Mouse (Mus musculus) monocyte, adult 2 months (primary cell): ENCODE data around the gene Grasp.

Experiments
- DNase-seq, 2 experiments: peaks; one replicate each; pipeline ENCODE4 v3.0.0; 2022; ENCODE audit warnings: low spot score in 2 of 2, low read depth in 1 of 2

Grasp gene

GRCm38 (mm10) chr15:101224006-101224906, at the start of gene Grasp:
Gene Grasp (plus strand): TSS chr15:101224188.
- peak in 1 of 2 experiments; percentile 72 for DNase-seq

DNA sequence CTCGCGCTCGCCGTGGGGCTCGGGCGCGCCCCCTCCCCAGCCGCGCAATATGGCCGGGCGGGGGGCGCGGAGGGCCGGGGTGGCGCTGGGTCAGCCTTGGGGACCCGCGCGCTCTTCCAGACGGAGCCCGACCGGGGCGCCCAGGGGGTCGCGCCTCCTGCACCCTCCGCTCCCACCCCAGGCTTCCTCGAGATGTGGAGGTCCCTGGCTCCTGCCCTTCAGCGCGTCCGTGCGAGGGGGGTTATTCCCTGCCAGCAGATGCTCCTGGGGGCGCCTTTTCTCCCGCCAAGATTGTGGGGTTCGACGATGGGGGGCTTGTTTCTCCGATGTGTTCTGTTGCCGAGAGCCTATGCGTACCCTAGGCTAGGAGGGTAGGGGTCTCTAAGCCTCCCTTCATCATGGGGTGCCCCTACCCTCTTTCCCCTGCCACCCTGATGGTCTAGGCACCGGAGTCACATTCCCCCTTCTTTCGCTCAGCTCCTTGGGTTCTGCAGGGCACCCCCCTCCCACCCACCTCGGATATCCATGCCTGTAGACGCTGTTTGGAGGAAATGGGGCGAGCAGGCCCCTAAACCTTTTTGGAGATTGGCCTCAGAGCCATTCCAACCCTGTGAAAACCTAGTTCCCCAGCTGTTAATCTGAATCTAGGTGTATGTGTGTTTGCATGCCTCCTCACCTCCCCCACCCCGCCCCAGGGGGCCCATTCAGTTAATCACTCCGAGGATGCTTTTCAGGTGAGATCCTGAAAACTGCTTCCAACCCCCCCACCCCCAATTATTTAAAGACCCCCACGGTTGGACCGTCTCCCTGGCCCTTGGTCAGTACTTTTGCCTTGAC, 49.5 kb upstream of the Grasp start:
- DNase-seq = no peak

DNA sequence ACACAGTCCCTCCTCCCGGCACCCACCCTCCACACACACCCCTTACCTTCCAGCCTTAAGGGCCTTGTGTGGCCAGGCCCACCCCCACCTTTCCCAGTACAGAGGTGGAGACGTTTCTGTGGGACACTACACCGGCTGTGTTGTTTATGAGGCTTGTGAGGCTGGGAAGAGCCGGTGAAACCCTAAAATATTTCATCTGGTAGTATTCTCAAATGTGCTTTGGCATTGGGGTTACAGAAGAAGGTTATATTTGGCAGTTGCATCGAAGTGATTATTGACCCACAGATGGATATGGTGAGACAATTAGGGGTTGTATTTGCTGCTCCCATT, 48.9 kb upstream of the Grasp start:
- no peak for DNase-seq

DNA sequence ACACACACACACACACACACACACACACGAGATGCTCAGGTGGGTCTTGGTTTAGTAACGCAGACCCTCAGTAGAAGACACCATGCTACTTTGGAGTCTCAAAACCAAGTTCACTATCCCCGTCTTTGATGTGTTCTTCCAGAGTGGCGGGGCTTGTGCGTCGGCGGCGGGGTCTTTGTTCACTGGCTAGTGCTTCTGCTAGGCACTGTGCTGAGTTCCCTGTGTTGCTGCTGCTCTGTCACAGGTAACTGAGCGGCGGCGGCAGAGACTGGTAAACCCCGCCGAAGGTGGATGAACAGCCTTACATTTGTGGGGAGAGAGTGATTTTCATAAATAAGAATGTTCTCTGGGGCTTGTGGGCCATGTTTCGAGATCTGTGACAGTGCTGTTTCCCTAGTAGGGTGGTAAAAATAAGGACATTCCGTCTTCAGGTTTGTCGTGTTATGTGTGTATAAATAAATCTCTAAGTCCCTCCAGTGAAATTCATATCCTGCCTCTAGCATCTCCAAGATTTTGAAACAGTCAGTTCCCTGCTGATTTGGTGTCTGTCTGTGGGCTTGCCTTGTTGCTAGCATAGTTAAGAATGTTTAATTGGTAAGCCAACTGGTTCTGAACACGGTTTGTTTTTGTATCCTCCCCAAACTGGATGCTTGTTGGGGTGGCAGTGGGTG, 48.2 kb upstream of the Grasp start:
- no peak for DNase-seq

- DNase-seq = no peak
These were observed 47.7 kb upstream of the Grasp start for GRCm38 (mm10) chr15:101176284-101176680.

DNA sequence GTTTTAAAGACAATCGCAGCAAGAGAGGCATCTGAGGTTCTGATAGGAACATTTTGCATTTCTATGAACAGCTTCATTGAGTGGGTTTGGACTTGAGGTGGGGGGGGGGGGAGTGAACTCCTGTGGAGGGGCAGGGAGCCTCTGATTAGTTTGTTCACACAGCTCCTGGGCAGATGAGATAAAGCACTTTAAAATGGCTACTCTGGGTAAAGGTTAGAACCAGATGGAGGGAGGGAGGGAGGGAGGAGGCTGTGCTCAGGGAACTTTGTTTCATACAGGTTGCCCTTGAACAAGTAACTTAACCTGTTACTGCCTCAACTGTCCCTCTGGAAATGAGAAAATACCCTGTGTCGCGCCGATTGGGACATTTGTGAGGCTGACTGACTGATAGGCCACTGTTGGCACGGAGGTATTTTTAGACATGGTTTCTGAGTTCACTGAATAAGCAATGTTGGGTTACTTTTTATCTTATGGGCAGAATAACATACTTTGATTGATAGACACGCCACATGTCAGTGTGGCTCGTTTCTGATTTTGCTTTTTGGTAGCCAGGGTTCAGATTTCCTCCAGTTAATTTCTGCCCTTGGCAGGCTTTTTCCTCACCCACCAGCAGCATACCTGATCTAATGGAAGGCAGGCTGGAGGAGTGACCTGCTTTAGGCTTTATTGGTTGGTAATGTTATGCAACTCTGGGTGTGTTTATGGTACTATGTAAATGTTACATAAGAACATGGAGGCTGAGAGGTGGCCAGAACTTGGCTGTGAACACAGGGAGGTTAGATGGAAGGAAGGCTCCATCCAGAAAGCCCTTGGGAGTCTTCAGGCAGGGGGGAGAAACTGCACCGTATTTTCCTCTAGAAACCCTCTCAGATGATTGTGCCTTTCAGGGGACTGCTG, 46.9 kb upstream of the Grasp start:
- no peak for DNase-seq

- DNase-seq = no peak
These were observed 43.5 kb upstream of the Grasp start for GRCm38 (mm10) chr15:101180363-101181105.

- DNase-seq = no peak
These were observed 42.9 kb upstream of the Grasp start for GRCm38 (mm10) chr15:101181106-101181466.

- no peak for DNase-seq
These were observed 42.5 kb upstream of the Grasp start for GRCm38 (mm10) chr15:101181500-101181899.

DNA sequence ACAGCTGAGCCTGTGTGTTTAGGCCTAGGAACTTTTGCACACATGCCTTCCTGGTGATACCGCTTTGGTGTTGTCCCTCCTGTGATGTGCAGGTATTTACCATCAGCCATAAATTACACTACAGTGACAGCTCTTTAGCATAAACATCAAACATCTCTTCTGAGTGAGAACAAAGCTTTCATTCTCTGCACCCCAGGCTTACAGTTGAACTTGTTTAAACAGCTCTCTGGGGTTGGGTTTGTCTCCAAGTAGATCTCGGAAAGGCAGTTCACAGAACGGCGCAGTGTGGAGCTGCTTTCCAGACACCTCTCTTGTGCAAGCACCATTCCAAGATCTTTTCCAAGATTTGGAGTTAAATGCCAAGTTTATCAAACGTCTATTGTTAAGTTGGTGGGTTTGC, 41.3 kb upstream of the Grasp start:
- no peak for DNase-seq

- DNase-seq = no peak
These were observed 39.7 kb upstream of the Grasp start for GRCm38 (mm10) chr15:101184300-101184699.

- DNase-seq = no peak
These were observed 38.4 kb upstream of the Grasp start for GRCm38 (mm10) chr15:101185549-101185948.

DNA sequence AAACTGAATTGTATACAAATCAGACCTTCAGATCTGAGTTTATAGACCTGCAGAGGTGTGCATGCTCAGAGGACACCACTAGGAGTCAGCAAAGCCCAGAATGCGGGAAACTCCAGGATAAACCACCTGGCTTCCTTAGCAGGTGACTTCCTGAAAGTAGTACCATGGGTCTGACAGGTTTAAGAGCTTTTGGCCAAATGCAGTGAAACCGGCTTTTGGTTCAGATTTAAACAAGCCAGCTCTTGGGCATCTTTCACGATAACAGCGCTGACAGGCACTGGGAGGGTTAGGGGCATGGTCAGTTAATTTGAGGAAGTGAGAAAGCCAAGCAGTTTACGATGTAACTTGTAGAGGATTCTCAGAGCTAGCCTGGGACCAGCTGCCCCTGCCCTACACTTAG, 36.1 kb upstream of the Grasp start:
- peak in 1 of 2 experiments; percentile 32 for DNase-seq

DNA sequence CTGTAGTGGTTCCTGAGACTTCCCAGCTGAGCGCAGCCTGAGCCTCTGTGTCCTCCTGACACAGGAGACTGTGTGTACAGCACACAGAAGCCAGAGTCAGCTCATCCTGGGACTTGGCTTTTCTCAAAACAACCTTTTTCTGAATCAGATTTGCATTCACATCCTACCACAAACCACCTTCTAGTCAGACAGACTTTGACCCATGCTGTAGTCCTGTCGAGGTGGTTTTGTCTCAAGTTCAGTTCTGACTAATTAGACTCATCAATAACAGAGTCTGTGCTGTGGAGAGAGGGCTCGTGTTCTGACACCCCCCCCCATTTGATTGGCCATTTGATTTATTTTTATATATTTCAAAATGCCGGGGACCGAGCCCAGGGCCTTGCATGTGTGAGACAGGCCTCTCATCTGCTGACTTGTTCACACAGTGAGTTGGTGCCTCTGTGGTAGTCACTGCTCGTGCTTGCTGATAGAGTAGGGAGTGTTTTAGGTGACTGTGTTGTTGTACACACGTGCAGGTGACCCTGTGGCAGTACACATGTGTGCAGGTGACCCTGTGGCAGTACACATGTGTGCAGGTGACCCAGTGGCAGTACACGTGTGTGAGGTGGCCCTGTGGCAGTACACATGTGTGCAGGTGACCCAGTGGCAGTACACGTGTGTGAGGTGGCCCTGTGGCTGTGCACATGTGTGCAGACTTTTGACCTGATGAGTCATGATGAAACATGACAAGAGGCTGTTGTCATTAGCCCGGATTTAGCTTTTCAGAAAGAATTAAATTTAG, 33.8 kb upstream of the Grasp start:
- no peak for DNase-seq

DNA sequence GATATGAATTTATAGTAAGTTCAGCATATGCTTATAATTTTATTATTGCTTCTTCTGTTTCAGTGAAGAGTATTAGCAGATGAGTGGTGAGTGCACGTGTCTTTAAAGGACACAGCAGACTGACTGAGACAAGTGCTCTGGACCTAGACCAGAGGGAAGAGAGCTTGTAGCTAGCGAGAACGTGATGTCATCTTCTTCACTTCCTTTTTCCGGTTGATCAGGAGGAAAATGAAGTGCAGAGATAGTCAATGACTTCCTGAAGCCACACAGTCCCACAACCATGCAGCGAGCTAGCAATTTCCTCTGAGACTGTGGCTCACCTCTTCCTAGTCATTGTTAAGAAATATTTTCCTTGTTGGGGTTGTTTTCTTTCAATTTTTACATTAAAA, 33.2 kb upstream of the Grasp start:
- no peak for DNase-seq

GRCm38 (mm10) chr15:101191459-101192259, 32.3 kb upstream of the Grasp start:
- DNase-seq = peak; percentile 66 to 67

DNA sequence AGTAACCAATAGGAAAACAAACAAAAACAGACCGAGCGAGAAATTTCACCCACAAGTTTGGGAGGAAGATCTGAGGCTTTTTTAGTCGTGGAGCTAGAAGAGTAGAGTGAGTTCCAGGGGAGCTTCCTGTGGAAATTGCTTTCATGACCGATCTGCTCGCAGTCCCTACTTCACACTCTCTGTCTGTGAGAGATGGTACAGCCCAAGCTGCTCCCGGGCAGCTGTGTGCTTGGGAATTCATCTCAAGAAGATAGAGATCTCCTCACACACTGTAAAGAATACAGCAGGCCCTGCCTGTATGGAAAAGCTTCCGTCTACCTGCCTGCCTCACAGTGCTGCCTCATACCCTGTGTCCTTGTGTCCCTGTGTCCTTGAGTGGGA, 31.7 kb upstream of the Grasp start:
- no peak for DNase-seq

DNA sequence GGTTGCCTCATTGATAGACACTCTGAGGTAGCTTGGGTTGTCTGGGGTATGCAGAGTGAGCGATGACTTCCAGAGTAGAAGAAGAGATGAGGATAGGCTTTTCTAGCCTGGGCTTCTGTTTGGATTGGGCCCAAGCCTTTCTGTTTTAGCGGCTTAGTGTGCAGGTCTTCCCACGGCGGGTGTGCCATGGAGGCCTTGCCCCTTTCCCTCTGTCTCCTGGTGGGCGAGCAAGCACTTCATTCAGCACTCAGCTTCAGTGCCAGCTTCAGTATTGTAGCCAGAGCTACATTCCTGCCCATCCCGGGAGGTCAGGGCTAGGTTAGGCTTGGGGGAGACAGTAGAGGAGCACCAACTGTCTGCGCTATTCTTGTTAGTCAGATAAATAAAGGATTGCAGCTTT, 31.3 kb upstream of the Grasp start:
- DNase-seq = no peak

- DNase-seq = no peak
These were observed 30.0 kb upstream of the Grasp start for GRCm38 (mm10) chr15:101193971-101194370.
